Mouse (Mus musculus) spleen, postnatal 36 days (tissue): ENCODE measurements around the gene Kiz.

Experiments
- DNase-seq, 2 experiments: peaks; one replicate each; pipeline ENCODE4 v3.0.0; 2022; ENCODE audit warnings: low spot score in 2 of 2, mixed read lengths in 1 of 2

Gene Kiz

GRCm38 (mm10) chr2:146865781-146866180, 10.1 kb downstream of the Kiz start:
- no peak for DNase-seq

DNA sequence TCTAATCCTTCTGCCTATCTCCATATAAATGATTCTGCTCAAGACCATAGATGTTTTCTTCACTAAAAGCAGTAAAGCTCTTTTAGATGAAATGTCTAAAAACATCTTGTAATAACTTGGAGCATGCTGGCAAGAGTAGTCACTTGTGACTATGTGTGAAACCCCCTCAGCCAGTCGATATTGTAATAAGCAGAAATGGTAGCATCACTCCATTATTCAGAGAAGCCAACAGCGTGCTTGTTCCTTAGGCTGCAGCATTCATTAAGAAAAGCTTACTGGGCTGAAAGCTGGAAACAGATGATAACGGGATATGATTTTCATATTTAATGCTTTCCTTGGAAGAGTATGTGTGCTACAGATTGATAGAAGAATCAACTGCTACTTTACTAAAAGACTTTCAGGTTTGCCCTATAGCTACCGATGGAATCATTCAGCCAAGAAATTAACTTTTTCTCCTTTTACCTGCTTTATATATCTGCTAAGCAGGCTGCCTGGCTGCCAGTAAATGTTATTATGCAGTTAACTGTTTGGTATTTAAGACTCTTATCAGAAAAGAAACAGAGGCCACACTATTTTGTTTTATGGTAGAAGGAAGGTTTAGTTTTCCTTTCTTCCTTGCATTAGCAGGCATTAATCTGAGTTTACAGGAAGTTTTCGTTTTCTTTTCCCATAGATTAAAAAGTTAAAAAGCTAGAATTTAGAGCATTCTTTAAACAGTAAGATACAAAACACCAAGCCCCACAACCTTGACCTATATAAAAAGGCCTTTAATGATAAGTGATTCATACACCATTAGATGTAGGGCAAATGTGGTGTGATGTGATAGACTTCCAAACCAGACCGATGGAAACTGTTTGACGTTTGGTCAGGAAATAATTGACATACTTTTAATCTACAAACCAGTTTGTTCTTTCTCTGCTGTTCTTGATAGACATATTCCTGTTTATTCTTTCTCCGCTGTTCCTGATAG, 15.9 kb downstream of the Kiz start:
- no peak for DNase-seq

DNA sequence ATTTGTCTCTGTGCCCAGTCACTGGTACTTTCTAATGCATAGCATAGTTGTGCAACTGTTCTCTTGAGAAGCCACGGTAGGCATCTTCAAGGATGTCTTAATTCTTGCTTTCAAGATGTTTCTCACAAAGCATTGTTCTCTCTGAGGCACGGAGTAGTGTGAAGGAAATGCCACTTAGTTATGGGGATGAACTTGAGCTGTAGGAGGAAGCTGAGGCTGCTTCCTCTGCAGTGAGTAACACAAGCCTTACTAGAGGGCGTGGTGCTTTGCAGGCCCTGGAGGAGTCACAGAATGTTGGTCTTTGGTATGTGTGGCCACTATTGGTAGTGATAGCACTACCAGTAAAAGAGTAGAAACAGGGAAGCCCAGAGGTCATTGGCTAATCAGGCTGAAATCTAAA, 17.0 kb downstream of the Kiz start:
- DNase-seq: peak in 1 of 2 experiments; percentile 1

GRCm38 (mm10) chr2:146873881-146874441, 18.3 kb downstream of the Kiz start:
- DNase-seq: no peak

DNA sequence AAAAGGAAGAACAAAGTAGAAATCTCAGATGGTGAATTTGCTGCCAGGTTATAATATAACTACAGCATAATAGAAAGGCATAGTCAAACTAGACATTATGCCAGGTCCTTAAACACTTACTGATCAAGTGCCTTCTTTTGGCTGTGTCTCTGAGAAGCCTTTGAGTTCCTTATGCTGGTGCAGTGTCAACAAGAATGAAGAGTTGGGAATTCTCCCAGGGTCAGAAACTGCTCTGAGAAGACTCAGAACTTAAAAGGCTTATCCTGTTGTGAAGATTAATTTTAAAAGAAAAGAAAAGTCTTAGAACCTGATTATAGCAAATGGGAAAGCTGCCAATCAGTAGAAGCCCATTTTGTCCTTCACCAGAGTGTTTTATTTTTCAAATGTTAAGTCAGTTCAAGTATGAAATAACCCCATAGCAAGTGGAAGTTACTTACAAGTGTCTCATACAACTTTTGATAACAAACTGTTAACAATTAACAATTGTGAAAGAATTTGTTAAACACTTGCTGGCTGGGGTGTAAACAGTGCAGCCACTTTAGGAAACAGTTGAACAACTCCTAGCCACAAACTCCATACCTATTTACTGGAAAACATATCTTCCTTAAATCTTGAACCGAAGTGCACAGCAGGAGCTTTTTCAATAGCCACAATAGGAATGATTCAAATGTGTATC, 21.9 kb downstream of the Kiz start:
- DNase-seq: no peak

DNA sequence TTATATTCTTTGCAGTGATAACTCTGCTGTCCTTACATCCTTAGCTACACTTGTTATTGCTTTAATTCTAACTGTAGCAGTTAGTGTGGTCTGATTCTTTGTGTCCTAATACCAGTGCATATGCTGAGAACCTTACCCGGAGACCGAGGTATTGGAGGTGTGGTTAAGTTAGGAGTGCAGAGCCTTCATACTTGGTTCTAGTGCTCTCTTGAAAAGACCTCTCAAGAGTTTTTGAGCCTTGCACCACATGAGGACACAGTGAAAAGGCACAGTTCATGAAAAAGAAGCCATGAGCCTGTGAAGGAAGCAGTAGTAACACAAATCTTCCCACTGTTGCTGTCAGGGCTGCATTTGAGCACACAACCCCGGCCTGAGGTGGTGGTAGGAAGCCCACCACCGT, 26.0 kb downstream of the Kiz start:
- no peak for DNase-seq

- no peak for DNase-seq
Measured at GRCm38 (mm10) chr2:146884291-146884855, 28.7 kb downstream of the Kiz start.

GRCm38 (mm10) chr2:146888786-146889414, 33.2 kb downstream of the Kiz start:
- DNase-seq: no peak

- no peak for DNase-seq
Measured at GRCm38 (mm10) chr2:146898977-146899376, 43.3 kb downstream of the Kiz start.

DNA sequence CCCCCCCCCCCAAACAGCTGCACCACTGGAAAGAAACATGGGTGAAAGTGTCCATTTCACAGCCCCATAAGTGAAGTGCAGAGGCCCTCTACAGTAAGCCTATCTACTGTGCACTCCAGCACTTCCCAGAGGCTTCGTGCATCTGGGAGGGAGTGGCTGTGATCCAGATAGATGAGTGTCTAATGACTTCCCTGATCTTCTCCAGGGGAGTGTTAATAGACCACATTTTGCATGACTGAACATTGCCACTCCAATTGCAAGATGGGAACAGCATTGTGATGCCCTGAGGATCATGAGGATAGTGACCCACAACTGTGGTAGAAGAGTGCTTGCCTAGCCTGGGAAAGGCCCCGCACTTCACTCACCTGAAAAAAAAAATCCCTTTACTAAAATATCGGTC, 60.4 kb downstream of the Kiz start:
- no peak for DNase-seq

DNA sequence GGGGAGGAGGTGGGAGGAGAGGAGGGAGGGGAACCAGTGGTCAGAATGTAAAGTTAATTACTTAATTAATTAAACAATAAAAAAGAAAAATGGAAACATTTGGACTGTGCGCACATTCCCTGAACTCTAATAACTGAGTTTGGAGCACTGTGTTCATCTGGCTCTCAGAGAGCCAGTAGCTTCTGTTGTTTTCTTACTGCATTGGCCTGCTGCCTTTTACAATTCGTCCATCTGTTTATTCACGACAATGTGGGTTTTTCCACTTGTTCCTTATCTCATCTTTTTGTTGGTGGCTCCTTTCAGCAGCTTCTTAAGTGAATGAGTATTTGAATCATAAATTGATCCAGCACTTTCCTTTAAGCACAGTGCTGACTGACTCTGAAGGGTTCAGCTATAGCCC, 62.1 kb downstream of the Kiz start:
- no peak for DNase-seq

- no peak for DNase-seq
Measured at GRCm38 (mm10) chr2:146920375-146921160, 64.9 kb downstream of the Kiz start.

- no peak for DNase-seq
Measured at GRCm38 (mm10) chr2:146925296-146925695, 69.6 kb downstream of the Kiz start.

DNA sequence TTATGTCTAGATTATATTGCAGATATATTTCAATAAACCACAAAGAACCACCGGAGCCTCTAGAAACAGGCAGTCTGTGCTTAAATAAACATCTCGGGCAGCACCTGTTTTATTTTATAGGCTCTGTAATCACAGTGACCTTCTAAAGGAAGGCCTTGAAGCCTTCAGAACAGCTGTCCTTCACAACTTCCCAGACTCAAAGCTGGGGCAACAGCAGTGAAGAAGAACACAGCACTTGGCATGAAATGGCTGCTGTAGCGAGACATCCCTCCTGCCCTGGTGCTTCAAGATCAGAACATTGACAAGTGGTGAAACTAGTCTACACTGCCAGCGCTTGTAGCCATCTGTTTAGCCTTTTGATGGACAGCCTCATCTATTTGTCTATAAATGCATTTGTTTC, 70.2 kb downstream of the Kiz start:
- DNase-seq: no peak

DNA sequence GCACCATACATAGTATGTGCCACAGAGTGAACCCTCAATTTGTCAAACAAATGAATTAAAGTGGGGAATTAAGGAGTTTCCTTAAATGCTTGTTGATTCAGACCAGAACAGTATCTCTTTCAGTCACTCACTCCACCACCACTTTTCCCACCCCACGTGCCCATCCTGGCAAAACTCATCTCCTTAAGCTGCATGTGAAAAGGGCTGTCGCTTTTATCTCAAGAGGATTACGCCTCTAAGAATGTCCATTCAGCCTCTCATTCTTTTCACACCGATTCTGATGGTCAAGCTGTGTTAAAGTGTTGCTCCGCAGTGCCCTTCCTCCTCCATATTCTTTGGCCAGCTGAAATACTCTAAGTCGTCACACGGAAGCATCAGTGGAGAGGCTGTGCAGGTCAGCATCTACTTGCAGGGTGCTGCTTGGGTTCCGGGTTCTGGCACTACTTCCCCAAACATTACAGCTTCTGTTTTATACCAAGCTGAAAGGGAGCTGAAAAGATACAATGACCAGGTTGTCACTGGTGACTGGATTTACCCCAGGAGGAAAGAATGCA, 92.6 kb downstream of the Kiz start:
- no peak for DNase-seq

- DNase-seq: no peak
Measured at GRCm38 (mm10) chr2:146956366-146956765, 100.7 kb downstream of the Kiz start.

- no peak for DNase-seq
Measured at GRCm38 (mm10) chr2:146958398-146958911, 102.8 kb downstream of the Kiz start.

DNA sequence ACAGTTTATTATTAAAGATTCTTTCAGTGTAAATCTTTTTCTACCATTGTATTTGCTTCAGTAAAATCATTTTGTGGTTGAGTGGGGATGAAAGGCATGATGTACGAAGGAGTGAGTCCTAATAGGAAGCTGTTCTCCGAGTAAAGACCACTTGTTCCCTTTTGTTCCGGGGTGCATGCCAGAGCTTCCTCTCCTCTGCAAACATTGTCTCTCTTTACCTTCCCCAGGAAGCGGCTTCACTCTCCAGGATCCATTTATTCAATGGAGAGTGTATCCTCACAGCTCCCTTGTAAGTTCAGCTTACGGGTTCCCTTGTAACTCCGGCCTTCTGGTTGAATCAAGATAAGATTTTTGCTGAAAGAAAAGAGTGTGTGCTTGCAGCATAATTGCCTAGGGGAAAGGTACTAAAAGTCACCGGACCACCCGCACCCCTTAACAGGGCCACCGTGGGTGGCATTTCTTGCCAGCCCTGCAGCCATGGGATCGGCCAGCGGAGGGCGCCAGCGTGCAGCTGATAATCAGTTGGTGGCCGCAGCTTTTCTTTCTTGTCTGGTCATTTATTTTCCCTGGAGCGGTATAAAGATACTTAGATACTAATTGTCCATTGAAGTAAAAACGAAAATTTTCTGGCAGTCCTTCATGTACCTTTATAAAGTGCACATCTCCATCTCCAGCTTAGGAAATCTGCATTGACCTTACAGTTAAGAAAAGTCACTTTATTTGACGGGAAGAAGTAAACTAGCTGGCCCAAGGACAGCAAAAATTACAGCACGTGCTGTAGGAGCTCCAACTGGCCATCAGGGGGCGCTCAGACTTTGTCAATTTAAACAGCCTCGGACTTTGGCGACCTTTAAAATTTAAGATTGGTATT, 103.5 kb downstream of the Kiz start:
- DNase-seq: peak; percentile 59 to 62

DNA sequence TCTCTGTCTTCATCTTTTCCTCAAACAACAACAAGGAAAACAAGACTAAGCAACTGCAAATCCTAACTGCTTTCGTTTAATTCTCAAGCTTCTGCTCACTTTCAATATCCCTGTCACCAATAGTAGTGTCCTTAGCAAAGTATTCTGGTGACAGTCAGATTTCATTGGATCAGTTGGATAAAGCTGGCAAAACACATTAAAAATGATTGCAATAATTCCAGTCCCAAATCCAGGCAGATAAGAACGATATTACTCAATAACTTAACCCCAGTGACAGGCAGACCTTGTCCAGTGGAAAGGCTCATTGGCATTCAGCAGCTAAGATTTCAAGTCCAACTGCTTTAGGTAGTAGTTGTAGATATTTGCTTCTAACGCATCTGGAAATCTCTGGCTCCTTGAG, 119.4 kb downstream of the Kiz start:
- DNase-seq: no peak
